Mouse (Mus musculus) midbrain, embryonic 16.5 days (tissue): ENCODE measurements around the gene Prtg. TPM values are rescaled to one million over a fixed set of nuclear protein-coding genes. Genes with fewer than 3 reads are reported as not detected.

Experiments
- ATAC-seq: fragments of 200-750 bp; cut with Nextera tagmentation; 2 replicates; pipeline ENCODE4 v1.8.0; 2017; ENCODE audit warnings: moderate TSS enrichment
- H3K27ac ChIP-seq: fragments of 300-500 bp; sonication (generic); 2 replicates; pipeline ENCODE4 v1.5.1; 2014; ENCODE audit warnings: mild to moderate bottlenecking, low read length, mixed read lengths
- H3K27me3 ChIP-seq: fragments of 300-500 bp; sonication (generic); 2 replicates; pipeline ENCODE4 v1.6.1; 2014; ENCODE audit warnings: low read depth, low read length, mixed read lengths; ENCODE audit not compliant: control insufficient read depth, insufficient read depth
- H3K36me3 ChIP-seq: fragments of 300-500 bp; sonication (generic); 2 replicates; pipeline ENCODE4 v1.6.1; 2014; ENCODE audit warnings: mild to moderate bottlenecking, low read length, moderate library complexity, mixed read lengths; ENCODE audit not compliant: control insufficient read depth, insufficient read depth
- H3K4me1 ChIP-seq: fragments of 300-500 bp; sonication (generic); 2 replicates; pipeline ENCODE4 v1.6.1; 2014; ENCODE audit warnings: mild to moderate bottlenecking, low read length, mixed read lengths; ENCODE audit not compliant: control insufficient read depth, insufficient read depth
- H3K4me2 ChIP-seq: fragments of 300-500 bp; sonication (generic); 2 replicates; pipeline ENCODE4 v1.6.1; 2014; ENCODE audit warnings: mild to moderate bottlenecking, low read length, mixed read lengths
- H3K4me3 ChIP-seq: fragments of 300-500 bp; sonication (generic); 2 replicates; pipeline ENCODE4 v1.5.1; 2014; ENCODE audit warnings: low read depth, mild to moderate bottlenecking, low read length, moderate library complexity, mixed read lengths
- H3K9ac ChIP-seq: fragments of 300-500 bp; sonication (generic); 2 replicates; pipeline ENCODE4 v1.6.1; 2014; ENCODE audit warnings: low read depth, low read length, mixed read lengths
- H3K9me3 ChIP-seq: fragments of 300-500 bp; sonication (generic); replicated peaks from 2 replicates; pipeline ENCODE4 v1.6.1; 2014; ENCODE audit warnings: mild to moderate bottlenecking, low read length, mixed read lengths; ENCODE audit not compliant: control insufficient read depth, poor library complexity, severe bottlenecking
- WGBS: fragments of 180-500 bp; shearing (Covaris S2); extraction: QIAGEN DNeasy Blood & Tissue Kit; methylation state at CpG from one replicate; pipeline ENCODE4 v1.1.7; 2014; 5-methylcytosine and 5-hydroxymethylcytosine counted together
- polyA plus RNA-seq: library from polyadenylated mRNA; unstranded; fragments of >200 nt; fragmentation: Nextera tagmentation; extraction: Ambion mirVana; gene quantifications from 2 replicates; pipeline ENCODE4 v1.2.1, GENCODE M21; 2015

The Prtg gene
- polyA plus RNA-seq = 0.41 and 0.56 TPM in 2 replicates

GRCm38 (mm10) chr9:72806731-72807419, at the start of gene Prtg:
Gene Prtg (plus strand): TSS chr9:72806874.
- H3K4me2 ChIP-seq = peak within 1 kb of the TSS; percentile 100
- H3K4me3 ChIP-seq = peak within 1 kb of the TSS; percentile 84
- WGBS = under 1% methylated on average over 53 of the region's 57 CpGs
- H3K36me3 ChIP-seq = no peaks in the 10 kb centered on the region
- peak within 1 kb of the TSS; percentile 82 for H3K9ac ChIP-seq
- ATAC-seq = peak; percentile 82
- H3K27ac ChIP-seq = peak within 1 kb of the TSS; percentile 62
- H3K9me3 ChIP-seq = no peaks in the 10 kb centered on the region
- peaks cover 16% of the 10 kb centered on the region for H3K27me3 ChIP-seq
- H3K4me1 ChIP-seq = peaks cover 18% of the 10 kb centered on the region

- no peak overlapping the region for H3K27ac ChIP-seq
- H3K9ac ChIP-seq = no peak overlapping the region
- no peaks in the 10 kb centered on the region for H3K36me3 ChIP-seq
- no peaks in the 10 kb centered on the region for H3K4me1 ChIP-seq
- 89% methylated on average over 5 of the region's 5 CpGs for WGBS
- no peak overlapping the region for H3K4me2 ChIP-seq
- H3K4me3 ChIP-seq = no peak overlapping the region
- no peaks in the 10 kb centered on the region for H3K27me3 ChIP-seq
- ATAC-seq = no peak
- no peaks in the 10 kb centered on the region for H3K9me3 ChIP-seq
These were observed 49.5 kb upstream of the Prtg start for GRCm38 (mm10) chr9:72757143-72757542.

GRCm38 (mm10) chr9:72758705-72759131, 48.0 kb upstream of the Prtg start:
- H3K27ac ChIP-seq = no peak overlapping the region
- no peaks in the 10 kb centered on the region for H3K9me3 ChIP-seq
- no peaks in the 10 kb centered on the region for H3K27me3 ChIP-seq
- H3K4me2 ChIP-seq = no peak overlapping the region
- H3K9ac ChIP-seq = no peak overlapping the region
- ATAC-seq = no peak
- no peaks in the 10 kb centered on the region for H3K36me3 ChIP-seq
- H3K4me3 ChIP-seq = no peak overlapping the region
- 0 out of 2 replicates have a peak, but pooled peaks cover 2% of the 10 kb centered on the region for H3K4me1 ChIP-seq
- WGBS = 67% methylated on average over 8 of the region's 8 CpGs

- no peak overlapping the region for H3K4me2 ChIP-seq
- WGBS = 16% methylated on average over 3 of the region's 3 CpGs
- no peak overlapping the region for H3K27ac ChIP-seq
- 0 out of 2 replicates have a peak, but pooled peaks cover 2% of the 10 kb centered on the region for H3K4me1 ChIP-seq
- peak; percentile 39; the same call in 1 of the 2 replicates for ATAC-seq
- H3K9me3 ChIP-seq = no peaks in the 10 kb centered on the region
- no peak overlapping the region for H3K4me3 ChIP-seq
- H3K9ac ChIP-seq = no peak overlapping the region; the same call in 1 of the 2 replicates
- H3K36me3 ChIP-seq = no peaks in the 10 kb centered on the region
- no peaks in the 10 kb centered on the region for H3K27me3 ChIP-seq
These were observed 43.5 kb upstream of the Prtg start for GRCm38 (mm10) chr9:72763050-72763718.

- peak; percentile 77 for ATAC-seq
- Histone ChIP-seq H3K27ac (peak overlapping the region; percentile 57), H3K9ac (peak overlapping the region; percentile 62), H3K4me3 (peak overlapping the region; percentile 38), H3K27me3 (no peaks in the 10 kb centered on the region), H3K4me2 (peak overlapping the region; percentile 73), H3K36me3 (no peaks in the 10 kb centered on the region), H3K4me1 (0 out of 2 replicates have a peak, but pooled peaks cover 2% of the 10 kb centered on the region), H3K9me3 (no peaks in the 10 kb centered on the region)
- WGBS = under 1% methylated on average over 17 of the region's 17 CpGs
These were observed 39.8 kb upstream of the Prtg start for GRCm38 (mm10) chr9:72766789-72767349.

- Histone ChIP-seq H3K27me3 (no peaks in the 10 kb centered on the region), H3K36me3 (no peaks in the 10 kb centered on the region), H3K4me1 (no peaks in the 10 kb centered on the region), H3K27ac (no peak overlapping the region), H3K4me2 (no peak overlapping the region), H3K9ac (no peak overlapping the region), H3K4me3 (no peak overlapping the region), H3K9me3 (no peaks in the 10 kb centered on the region)
- ATAC-seq = no peak
- 88% methylated on average over 4 of the region's 4 CpGs for WGBS
These were observed 31.7 kb upstream of the Prtg start for GRCm38 (mm10) chr9:72775022-72775421.

- no peaks in the 10 kb centered on the region for H3K36me3 ChIP-seq
- ATAC-seq = no peak
- H3K27ac ChIP-seq = no peak overlapping the region
- H3K9ac ChIP-seq = no peak overlapping the region
- no peak overlapping the region for H3K4me2 ChIP-seq
- H3K27me3 ChIP-seq = no peaks in the 10 kb centered on the region
- no peaks in the 10 kb centered on the region for H3K9me3 ChIP-seq
- WGBS = 64% methylated on average over 11 of the region's 11 CpGs
- no peak overlapping the region for H3K4me3 ChIP-seq
- no peaks in the 10 kb centered on the region for H3K4me1 ChIP-seq
These were observed 27.7 kb upstream of the Prtg start for GRCm38 (mm10) chr9:72779004-72779403.

GRCm38 (mm10) chr9:72779733-72780132, 26.9 kb upstream of the Prtg start:
- Histone ChIP-seq H3K9ac (no peak overlapping the region), H3K36me3 (no peaks in the 10 kb centered on the region), H3K4me1 (no peaks in the 10 kb centered on the region), H3K9me3 (no peaks in the 10 kb centered on the region), H3K4me2 (no peak overlapping the region), H3K27ac (no peak overlapping the region), H3K27me3 (no peaks in the 10 kb centered on the region), H3K4me3 (no peak overlapping the region)
- WGBS = 10% methylated on average over 4 of the region's 4 CpGs
- no peak for ATAC-seq

GRCm38 (mm10) chr9:72780694-72781093, 26.0 kb upstream of the Prtg start:
- H3K27me3 ChIP-seq = no peaks in the 10 kb centered on the region
- H3K4me2 ChIP-seq = no peak overlapping the region
- 43% methylated on average over 5 of the region's 5 CpGs for WGBS
- no peak overlapping the region for H3K9ac ChIP-seq
- no peak overlapping the region for H3K27ac ChIP-seq
- no peak overlapping the region for H3K4me3 ChIP-seq
- H3K9me3 ChIP-seq = no peaks in the 10 kb centered on the region
- no peak for ATAC-seq
- no peaks in the 10 kb centered on the region for H3K36me3 ChIP-seq
- H3K4me1 ChIP-seq = no peaks in the 10 kb centered on the region
